Mouse (Mus musculus): ENCODE measurements around the gene Pck2. TPM values are rescaled to one million over a fixed set of nuclear protein-coding genes. Genes with fewer than 3 reads are reported as not detected.
A peak's percentile ranks its signal among the peaks of the same experiment; 100 is the strongest.

The Pck2 gene
- polyA plus RNA-seq, 1 experiment from 2014 or later, result 48.2 TPM

DNA sequence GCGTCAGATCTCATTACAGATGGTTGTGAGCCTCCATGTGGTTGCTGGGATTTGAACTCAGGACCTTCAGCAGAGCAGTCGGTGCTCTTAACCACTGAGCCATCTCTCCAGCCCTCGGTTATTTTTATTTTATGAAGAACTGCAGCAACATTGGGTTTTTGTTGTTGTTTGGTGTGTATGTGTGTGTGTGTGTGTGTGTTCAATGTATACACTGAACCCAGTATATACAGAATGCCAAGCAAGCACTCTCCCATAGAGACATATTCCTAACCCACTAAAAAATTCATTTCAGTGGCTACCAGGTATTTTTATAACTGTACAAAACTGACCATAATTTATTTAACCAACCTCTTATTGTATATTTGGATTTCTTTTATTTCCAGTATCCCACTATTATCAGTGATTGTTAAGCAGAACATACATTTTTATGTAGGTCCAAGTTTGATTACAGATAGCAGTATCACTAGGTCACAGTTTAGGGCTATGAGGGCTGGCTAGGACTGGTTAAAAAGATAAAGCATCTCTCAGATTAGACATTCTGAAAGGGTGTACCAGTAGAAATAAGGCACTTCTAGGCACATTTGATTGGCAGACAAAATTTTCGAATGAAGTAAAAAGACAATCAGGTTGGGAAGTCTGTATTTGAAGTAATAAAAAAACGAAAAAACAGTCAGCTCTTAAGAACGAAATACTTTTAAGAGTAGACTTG lies 18.8 kb downstream of the Pck2 start:
- Histone ChIP-seq H3K4me1 (peaks cover 14% of the 10 kb centered on the region), H3K9ac (no peak overlapping the region), H3K9me3 (replicated peaks) (no peaks in the 10 kb centered on the region), H3K4me2 (replicated peaks) (peak overlapping the region; percentile 83), H3K27me3 (no peaks in the 10 kb centered on the region), H3K27ac (replicated peaks) (no peak overlapping the region), H3K4me3 (replicated peaks) (peak overlapping the region; percentile 71), H3K36me3 (peaks cover 11% of the 10 kb centered on the region)
- WGBS, result 52% methylated on average over 6 of the region's 6 CpGs
- ATAC-seq (ENCODE audit: insufficient number of reproducible peaks, low FRiP score, low TSS enrichment, low read depth), result no peak

DNA sequence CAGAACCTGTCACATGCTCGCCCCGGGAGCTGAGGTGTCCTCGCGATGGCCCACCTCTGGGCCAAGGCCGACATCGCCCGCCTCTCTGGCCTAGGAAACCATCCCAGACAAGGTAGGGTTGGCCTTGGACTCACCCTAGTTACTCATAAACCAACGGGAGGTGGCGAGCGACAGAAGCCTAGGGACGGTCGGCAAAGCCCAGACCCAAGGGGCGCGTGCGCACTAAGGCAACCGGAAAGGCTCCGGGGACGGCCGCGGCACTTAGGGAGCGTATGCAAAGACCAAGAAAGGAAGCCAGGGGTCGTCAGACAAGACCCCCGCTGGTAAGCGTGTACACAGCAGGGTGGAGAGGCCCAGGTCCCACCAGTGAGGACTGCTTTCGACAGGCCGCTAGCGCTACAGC lies 19.7 kb downstream of the Pck2 start, which contains the start of gene Dcaf11:
Dcaf11 (plus strand) TSS at position 208 of the 403 bp plus-strand sequence.
- Histone ChIP-seq H3K4me3 (replicated peaks) (peak within 1 kb of the TSS; percentile 71), H3K9ac (peak within 1 kb of the TSS; percentile 86), H3K9me3 (replicated peaks) (no peaks in the 10 kb centered on the region), H3K4me2 (replicated peaks) (peak within 1 kb of the TSS; percentile 83), H3K36me3 (peaks cover 21% of the 10 kb centered on the region), H3K27ac (replicated peaks) (peak within 1 kb of the TSS; percentile 98), H3K27me3 (no peaks in the 10 kb centered on the region), H3K4me1 (peaks cover 14% of the 10 kb centered on the region)
- under 1% methylated on average over 27 of the region's 27 CpGs for WGBS
- ATAC-seq (ENCODE audit: insufficient number of reproducible peaks, low FRiP score, low TSS enrichment, low read depth), result peak; percentile 79

DNA sequence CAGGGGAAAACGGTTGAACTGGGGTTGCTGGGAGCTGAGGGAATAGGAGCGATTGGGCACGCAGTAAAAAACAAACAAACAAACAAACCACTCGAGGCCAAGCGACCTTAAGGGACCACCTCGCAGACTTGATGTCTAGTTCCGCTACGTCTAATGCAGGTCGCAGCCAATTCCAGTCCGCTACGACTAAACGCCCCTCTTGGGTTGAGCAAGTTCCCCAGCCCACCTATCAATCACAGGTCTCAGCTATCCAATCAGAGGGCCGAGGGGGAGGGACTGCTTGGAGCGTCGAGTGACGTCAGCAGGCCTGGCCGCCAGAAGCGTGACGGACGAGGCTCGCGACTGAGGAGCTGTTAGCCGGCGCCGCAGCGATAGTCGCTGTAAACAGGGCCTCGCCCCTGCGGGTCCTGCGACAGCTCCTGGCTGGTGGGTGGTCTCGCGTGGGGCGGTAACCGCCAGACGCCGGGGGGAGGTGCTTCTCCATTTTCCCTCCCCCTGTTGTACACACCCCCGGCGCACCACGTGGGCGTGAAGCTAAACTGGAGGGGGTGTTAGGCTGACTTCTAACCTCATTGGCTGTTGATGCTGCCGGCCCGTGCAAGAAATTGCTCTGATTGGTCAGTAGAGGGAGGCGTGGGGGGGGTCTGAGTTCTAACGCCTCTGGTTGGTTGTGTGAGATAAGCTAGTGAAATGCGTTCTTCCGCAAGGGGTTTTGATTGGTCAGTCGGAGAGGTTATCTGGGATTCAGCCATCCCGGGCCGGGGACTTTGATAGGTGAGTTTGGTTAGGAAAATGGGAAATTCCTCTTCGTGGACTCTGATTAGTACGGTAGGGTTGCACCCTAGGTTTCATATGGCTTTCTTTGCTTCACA lies 20.4 kb downstream of the Pck2 start, which contains the start of gene A730061H03Rik:
A730061H03Rik (minus strand) TSS at position 205 of the 872 bp plus-strand sequence.
- Histone ChIP-seq H3K27me3 (no peaks in the 10 kb centered on the region), H3K9ac (peak within 1 kb of the TSS; percentile 86), H3K4me3 (replicated peaks) (peak within 1 kb of the TSS; percentile 71), H3K36me3 (peaks cover 27% of the 10 kb centered on the region), H3K9me3 (replicated peaks) (no peaks in the 10 kb centered on the region), H3K4me2 (replicated peaks) (peak within 1 kb of the TSS; percentile 83), H3K27ac (replicated peaks) (peak within 1 kb of the TSS; percentile 98), H3K4me1 (peaks cover 14% of the 10 kb centered on the region)
- ATAC-seq (ENCODE audit: insufficient number of reproducible peaks, low FRiP score, low TSS enrichment, low read depth), result peak; percentile 96
- under 1% methylated on average over 51 of the region's 51 CpGs for WGBS

- no peak overlapping the region for H3K9ac ChIP-seq
Measured at GRCm38 (mm10) chr14:55561860-55562259, 21.8 kb downstream of the Pck2 start.

DNA sequence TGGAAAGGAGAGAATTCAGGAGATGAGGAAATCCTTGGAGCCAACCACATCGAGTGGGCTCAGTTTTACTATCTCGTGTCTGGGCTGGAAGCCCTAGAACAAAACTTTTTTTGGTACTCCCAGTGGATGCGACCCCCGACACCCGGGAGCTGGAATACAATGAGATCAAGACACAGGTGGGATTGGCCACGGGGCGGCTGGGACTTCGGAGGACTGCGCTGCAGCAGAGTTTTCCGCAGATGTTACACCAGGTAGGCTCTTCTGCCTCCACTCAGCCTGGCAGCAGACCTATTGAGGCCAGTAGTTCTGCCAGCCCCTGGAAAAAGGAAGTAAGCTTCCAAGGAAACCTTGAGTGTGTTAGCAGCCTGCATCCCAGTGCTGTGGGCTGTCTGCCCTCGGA lies 23.2 kb downstream of the Pck2 start:
- H3K27ac ChIP-seq (replicated peaks), result no peak overlapping the region
- H3K4me1 ChIP-seq, result peaks cover 14% of the 10 kb centered on the region
- no peak overlapping the region for H3K9ac ChIP-seq
- peaks cover 55% of the 10 kb centered on the region for H3K36me3 ChIP-seq
- 82% methylated on average over 11 of the region's 11 CpGs for WGBS
- no peaks in the 10 kb centered on the region for H3K9me3 ChIP-seq (replicated peaks)
- H3K4me3 ChIP-seq (replicated peaks), result no peak overlapping the region
- H3K4me2 ChIP-seq (replicated peaks), result no peak overlapping the region
- H3K27me3 ChIP-seq, result no peaks in the 10 kb centered on the region
- ATAC-seq (ENCODE audit: insufficient number of reproducible peaks, low FRiP score, low TSS enrichment, low read depth), result no peak

More at GRCm38 (mm10) chr14:55561860-55562259, 21.8 kb downstream of the Pck2 start:
- Histone ChIP-seq H3K36me3 (peaks cover 41% of the 10 kb centered on the region), H3K4me3 (replicated peaks) (no peak overlapping the region), H3K27me3 (no peaks in the 10 kb centered on the region), H3K4me1 (peaks cover 14% of the 10 kb centered on the region), H3K4me2 (replicated peaks) (peak overlapping the region; percentile 83; the same call in 1 of the 2 replicates), H3K27ac (replicated peaks) (no peak overlapping the region), H3K9me3 (replicated peaks) (no peaks in the 10 kb centered on the region)
- no peak for ATAC-seq (ENCODE audit: insufficient number of reproducible peaks, low FRiP score, low TSS enrichment, low read depth)
- WGBS, result 68% methylated on average over 10 of the region's 10 CpGs

GRCm38 (mm10) chr14:55565748-55566147 lies 25.7 kb downstream of the Pck2 start:
- no peak for ATAC-seq (ENCODE audit: insufficient number of reproducible peaks, low FRiP score, low TSS enrichment, low read depth)
- Histone ChIP-seq H3K4me1 (peaks cover 14% of the 10 kb centered on the region), H3K4me2 (replicated peaks) (no peak overlapping the region), H3K27ac (replicated peaks) (no peak overlapping the region), H3K4me3 (replicated peaks) (no peak overlapping the region), H3K27me3 (no peaks in the 10 kb centered on the region), H3K9me3 (replicated peaks) (no peaks in the 10 kb centered on the region), H3K36me3 (peaks cover 73% of the 10 kb centered on the region), H3K9ac (no peak overlapping the region)
- 84% methylated on average over 3 of the region's 3 CpGs for WGBS

GRCm38 (mm10) chr14:55567496-55567895 lies 27.4 kb downstream of the Pck2 start:
- Histone ChIP-seq H3K4me3 (replicated peaks) (no peak overlapping the region), H3K27ac (replicated peaks) (no peak overlapping the region), H3K4me1 (no peaks in the 10 kb centered on the region), H3K36me3 (peaks cover 73% of the 10 kb centered on the region), H3K4me2 (replicated peaks) (no peak overlapping the region), H3K9me3 (replicated peaks) (no peaks in the 10 kb centered on the region), H3K9ac (no peak overlapping the region), H3K27me3 (no peaks in the 10 kb centered on the region)
- no peak for ATAC-seq (ENCODE audit: insufficient number of reproducible peaks, low FRiP score, low TSS enrichment, low read depth)
- WGBS, result 83% methylated on average over 3 of the region's 3 CpGs

- Histone ChIP-seq H3K4me3 (replicated peaks) (no peak overlapping the region), H3K9ac (no peak overlapping the region), H3K27ac (replicated peaks) (no peak overlapping the region), H3K36me3 (peaks cover 45% of the 10 kb centered on the region), H3K4me2 (replicated peaks) (no peak overlapping the region), H3K9me3 (replicated peaks) (no peaks in the 10 kb centered on the region), H3K27me3 (no peaks in the 10 kb centered on the region), H3K4me1 (0 out of 2 replicates have a peak, but pooled peaks cover 3% of the 10 kb centered on the region)
- 92% methylated on average over 2 of the region's 2 CpGs for WGBS
- no peak for ATAC-seq (ENCODE audit: insufficient number of reproducible peaks, low FRiP score, low TSS enrichment, low read depth)
Measured at GRCm38 (mm10) chr14:55570588-55570987, 30.5 kb downstream of the Pck2 start.

DNA sequence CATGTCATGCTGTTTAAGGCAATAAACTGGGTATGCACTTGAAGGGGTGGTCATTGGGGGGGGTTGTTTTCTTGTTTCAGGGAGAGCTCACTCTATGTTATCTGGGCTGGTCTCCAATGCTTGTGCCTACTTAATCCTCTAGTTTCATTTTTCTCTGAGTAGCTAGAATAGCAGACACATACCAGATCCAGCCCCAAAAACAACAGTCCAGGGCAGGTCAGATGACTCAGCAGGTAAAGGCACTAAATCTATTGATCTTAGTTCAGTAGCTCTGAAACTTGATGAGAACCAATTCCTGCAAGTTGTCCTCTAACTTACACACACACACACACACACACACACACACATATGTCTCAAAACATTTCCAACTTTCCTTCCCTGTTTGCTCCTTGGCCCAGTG lies 31.7 kb downstream of the Pck2 start:
- no peak overlapping the region for H3K4me3 ChIP-seq (replicated peaks)
- no peaks in the 10 kb centered on the region for H3K27me3 ChIP-seq
- no peak overlapping the region for H3K27ac ChIP-seq (replicated peaks)
- H3K4me1 ChIP-seq, result 0 out of 2 replicates have a peak, but pooled peaks cover 7% of the 10 kb centered on the region
- no peak for ATAC-seq (ENCODE audit: insufficient number of reproducible peaks, low FRiP score, low TSS enrichment, low read depth)
- H3K9ac ChIP-seq, result no peak overlapping the region
- peaks cover 33% of the 10 kb centered on the region for H3K36me3 ChIP-seq
- no peak overlapping the region for H3K4me2 ChIP-seq (replicated peaks)
- H3K9me3 ChIP-seq (replicated peaks), result no peaks in the 10 kb centered on the region

DNA sequence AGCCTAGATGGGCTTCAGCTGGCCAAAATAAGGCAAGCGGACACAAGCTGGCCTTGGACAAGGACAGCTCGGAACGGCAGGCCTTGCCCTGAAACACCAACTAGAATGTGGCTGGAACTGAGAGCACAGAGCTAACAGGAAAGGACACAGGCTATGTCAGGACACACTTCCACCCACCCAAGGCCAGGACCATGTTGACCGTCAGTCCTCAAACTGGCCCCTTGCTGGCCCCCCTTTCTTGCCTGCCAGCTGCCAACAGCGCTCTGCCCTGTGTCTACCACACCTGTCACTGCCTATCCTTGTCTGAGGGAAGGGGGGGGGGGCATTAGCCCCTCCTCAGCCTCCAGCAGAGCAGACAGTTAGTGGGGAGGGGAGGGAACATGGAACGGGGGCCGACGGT lies 35.2 kb downstream of the Pck2 start, which contains the start of gene Fitm1:
Fitm1 (plus strand) TSS at position 316 of the 400 bp plus-strand sequence.
- Histone ChIP-seq H3K36me3 (peaks cover 8% of the 10 kb centered on the region; the same call in 1 of the 2 replicates), H3K4me3 (replicated peaks) (peak within 1 kb of the TSS; percentile 23), H3K27ac (replicated peaks) (0 out of 2 replicates have a peak within 1 kb of the TSS, but pooled peaks have one; percentile 28), H3K4me1 (0 out of 2 replicates have a peak, but pooled peaks cover 19% of the 10 kb centered on the region), H3K4me2 (replicated peaks) (no peak within 1 kb of the TSS; the same call in 1 of the 2 replicates), H3K27me3 (no peaks in the 10 kb centered on the region), H3K9ac (no peak within 1 kb of the TSS), H3K9me3 (replicated peaks) (no peaks in the 10 kb centered on the region)
- peak; percentile 27; the same call in 1 of the 2 replicates for ATAC-seq (ENCODE audit: insufficient number of reproducible peaks, low FRiP score, low TSS enrichment, low read depth)
- WGBS, result 72% methylated on average over 8 of the region's 8 CpGs

DNA sequence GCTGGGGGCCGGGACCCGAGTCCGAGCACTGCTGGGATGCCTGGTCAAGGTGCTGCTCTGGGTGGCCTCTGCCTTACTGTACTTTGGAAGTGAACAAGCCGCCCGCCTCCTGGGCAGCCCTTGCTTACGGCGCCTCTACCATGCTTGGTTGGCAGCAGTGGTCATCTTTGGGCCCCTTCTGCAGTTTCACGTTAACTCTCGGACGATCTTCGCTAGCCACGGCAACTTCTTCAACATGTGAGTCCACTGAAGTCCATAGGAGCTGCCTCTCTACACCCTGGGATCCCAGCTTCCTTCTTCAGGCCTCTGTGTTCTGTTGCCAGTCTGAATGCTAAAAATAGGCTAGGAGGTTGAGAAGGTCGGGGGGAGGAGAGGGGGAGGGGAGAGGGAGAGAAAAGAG lies 35.6 kb downstream of the Pck2 start:
- H3K27ac ChIP-seq (replicated peaks), result 0 out of 2 replicates have a peak overlapping the region, but pooled peaks have one; percentile 28
- WGBS, result 69% methylated on average over 13 of the region's 13 CpGs

More for the DNA sequence above, 35.6 kb downstream of the Pck2 start:
- Histone ChIP-seq H3K9ac (no peak overlapping the region), H3K27me3 (no peaks in the 10 kb centered on the region), H3K9me3 (replicated peaks) (no peaks in the 10 kb centered on the region), H3K4me1 (0 out of 2 replicates have a peak, but pooled peaks cover 19% of the 10 kb centered on the region), H3K4me3 (replicated peaks) (peak overlapping the region; percentile 23), H3K4me2 (replicated peaks) (no peak overlapping the region; the same call in 1 of the 2 replicates), H3K36me3 (peaks cover 10% of the 10 kb centered on the region; the same call in 1 of the 2 replicates)
- no peak for ATAC-seq (ENCODE audit: insufficient number of reproducible peaks, low FRiP score, low TSS enrichment, low read depth)

Measured in embryonic facial prominence, embryonic 15.5 days (tissue).